Mouse (Mus musculus) erythroblast, embryonic 14.5 days (primary cell): ENCODE data around the gene Il17ra. TPM values are rescaled to one million over a fixed set of nuclear protein-coding genes. Genes with fewer than 3 reads are reported as not detected.

Experiments
- H3K27me3 ChIP-seq: 2 replicates; pipeline ENCODE4 v1.6.1; 2012; ENCODE audit warnings: inconsistent platforms; ENCODE audit not compliant: control insufficient read depth
- H3K36me3 ChIP-seq: 2 replicates; pipeline ENCODE4 v1.6.1; 2012; ENCODE audit warnings: mild to moderate bottlenecking, inconsistent platforms; ENCODE audit not compliant: control insufficient read depth
- H3K4me1 ChIP-seq: 2 replicates; pipeline ENCODE4 v1.6.1; 2012; ENCODE audit warnings: inconsistent platforms; ENCODE audit not compliant: control insufficient read depth
- H3K4me3 ChIP-seq: replicated peaks from 2 replicates; pipeline ENCODE3; 2012; ENCODE audit warnings: moderate library complexity, mild to moderate bottlenecking, inconsistent platforms
- H3K9me3 ChIP-seq: 2 replicates; pipeline ENCODE4 v1.6.1; 2012; ENCODE audit warnings: low read length, inconsistent platforms, mixed read lengths; ENCODE audit not compliant: control insufficient read depth
- GATA1 ChIP-seq: IDR thresholded peaks from 2 replicates; pipeline ENCODE4 v1.6.1; 2012; ENCODE audit warnings: low read length, inconsistent platforms, mixed read lengths
- TAL1 ChIP-seq: IDR thresholded peaks from 3 replicates; pipeline ENCODE4 v1.6.1; 2012; ENCODE audit warnings: low read length, inconsistent platforms, mixed read lengths
- polyA plus RNA-seq: library from polyadenylated mRNA; stranded (reverse); fragments of >175 nt; gene quantifications from 2 replicates; pipeline ENCODE4 v1.2.3, GENCODE M21; 2012

Gene Il17ra
- polyA plus RNA-seq, 1 experiment: 0.60 TPM

- no peak for TF ChIP-seq TAL1
- no peak for TF ChIP-seq GATA1
- no peak overlapping the region for H3K4me3 ChIP-seq
- H3K4me1 ChIP-seq: peaks cover 45% of the 10 kb centered on the region
- no peaks in the 10 kb centered on the region for H3K9me3 ChIP-seq
- H3K36me3 ChIP-seq: peaks cover 78% of the 10 kb centered on the region
- H3K27me3 ChIP-seq: no peaks in the 10 kb centered on the region
These were observed 47.4 kb downstream of the Il17ra start for GRCm38 (mm10) chr6:120510425-120510824.

GRCm38 (mm10) chr6:120511212-120511611, 48.2 kb downstream of the Il17ra start:
- no peaks in the 10 kb centered on the region for H3K9me3 ChIP-seq
- peaks cover 80% of the 10 kb centered on the region for H3K36me3 ChIP-seq

GRCm38 (mm10) chr6:120516422-120516821, 53.4 kb downstream of the Il17ra start:
- Histone ChIP-seq H3K27me3 (no peaks in the 10 kb centered on the region), H3K36me3 (peaks cover 85% of the 10 kb centered on the region), H3K4me3 (peak overlapping the region; percentile 21), H3K4me1 (peaks cover 65% of the 10 kb centered on the region), H3K9me3 (no peaks in the 10 kb centered on the region)
- TF ChIP-seq TAL1 (peak; percentile 73), GATA1 (peak; percentile 78)

More at GRCm38 (mm10) chr6:120511212-120511611, 48.2 kb downstream of the Il17ra start:
- peaks cover 53% of the 10 kb centered on the region for H3K4me1 ChIP-seq
- TF ChIP-seq TAL1 (no peak), GATA1 (no peak)
- no peak overlapping the region for H3K4me3 ChIP-seq
- no peaks in the 10 kb centered on the region for H3K27me3 ChIP-seq

GRCm38 (mm10) chr6:120516879-120517278, 53.8 kb downstream of the Il17ra start:
- no peaks in the 10 kb centered on the region for H3K9me3 ChIP-seq
- no peaks in the 10 kb centered on the region for H3K27me3 ChIP-seq
- peaks cover 61% of the 10 kb centered on the region for H3K4me1 ChIP-seq
- TF ChIP-seq TAL1 (no peak), GATA1 (no peak)
- H3K36me3 ChIP-seq: peaks cover 85% of the 10 kb centered on the region
- H3K4me3 ChIP-seq: peak overlapping the region; percentile 21

- Histone ChIP-seq H3K27me3 (no peaks in the 10 kb centered on the region), H3K36me3 (peaks cover 88% of the 10 kb centered on the region), H3K4me1 (peaks cover 61% of the 10 kb centered on the region), H3K4me3 (no peak overlapping the region), H3K9me3 (no peaks in the 10 kb centered on the region)
- TF ChIP-seq GATA1 (no peak), TAL1 (no peak)
These were observed 54.3 kb downstream of the Il17ra start for GRCm38 (mm10) chr6:120517311-120517710.

- no peak overlapping the region for H3K4me3 ChIP-seq
- H3K36me3 ChIP-seq: peaks cover 84% of the 10 kb centered on the region
- H3K9me3 ChIP-seq: no peaks in the 10 kb centered on the region
- peaks cover 48% of the 10 kb centered on the region for H3K4me1 ChIP-seq
- no peaks in the 10 kb centered on the region for H3K27me3 ChIP-seq
- TF ChIP-seq GATA1: no peak
- TF ChIP-seq TAL1: no peak
These were observed 56.6 kb downstream of the Il17ra start for GRCm38 (mm10) chr6:120519647-120520046.

GRCm38 (mm10) chr6:120524796-120525195, 61.7 kb downstream of the Il17ra start:
- Histone ChIP-seq H3K36me3 (peaks cover 62% of the 10 kb centered on the region), H3K4me3 (no peak overlapping the region), H3K27me3 (no peaks in the 10 kb centered on the region), H3K9me3 (no peaks in the 10 kb centered on the region), H3K4me1 (peaks cover 34% of the 10 kb centered on the region)
- TF ChIP-seq GATA1 (no peak), TAL1 (no peak)

GRCm38 (mm10) chr6:120529123-120529522, 66.1 kb downstream of the Il17ra start:
- TF ChIP-seq GATA1 (no peak), TAL1 (no peak)
- Histone ChIP-seq H3K27me3 (no peaks in the 10 kb centered on the region), H3K4me3 (no peak overlapping the region), H3K4me1 (peaks cover 60% of the 10 kb centered on the region), H3K36me3 (peaks cover 21% of the 10 kb centered on the region), H3K9me3 (no peaks in the 10 kb centered on the region)

- Histone ChIP-seq H3K4me3 (peak within 1 kb of the TSS; percentile 95), H3K27me3 (no peaks in the 10 kb centered on the region), H3K36me3 (peaks cover 13% of the 10 kb centered on the region), H3K9me3 (no peaks in the 10 kb centered on the region), H3K4me1 (peaks cover 52% of the 10 kb centered on the region)
- no peak for TF ChIP-seq GATA1
- no peak for TF ChIP-seq TAL1
These were observed 68.2 kb downstream of the Il17ra start, which contains the start of gene Hdhd5 for GRCm38 (mm10) chr6:120531020-120531965. Gene Hdhd5, minus strand, starts transcription at chr6:120531319.
